Mouse (Mus musculus) thymus, postnatal 10 days (tissue): ENCODE measurements around the gene Chit1.

ENCODE experiments used
- DNase-seq, 2 experiments: peaks; one replicate each; pipeline ENCODE4 v3.0.0; 2021; ENCODE audit warnings: low spot score in 2 of 2

The Chit1 gene

DNA sequence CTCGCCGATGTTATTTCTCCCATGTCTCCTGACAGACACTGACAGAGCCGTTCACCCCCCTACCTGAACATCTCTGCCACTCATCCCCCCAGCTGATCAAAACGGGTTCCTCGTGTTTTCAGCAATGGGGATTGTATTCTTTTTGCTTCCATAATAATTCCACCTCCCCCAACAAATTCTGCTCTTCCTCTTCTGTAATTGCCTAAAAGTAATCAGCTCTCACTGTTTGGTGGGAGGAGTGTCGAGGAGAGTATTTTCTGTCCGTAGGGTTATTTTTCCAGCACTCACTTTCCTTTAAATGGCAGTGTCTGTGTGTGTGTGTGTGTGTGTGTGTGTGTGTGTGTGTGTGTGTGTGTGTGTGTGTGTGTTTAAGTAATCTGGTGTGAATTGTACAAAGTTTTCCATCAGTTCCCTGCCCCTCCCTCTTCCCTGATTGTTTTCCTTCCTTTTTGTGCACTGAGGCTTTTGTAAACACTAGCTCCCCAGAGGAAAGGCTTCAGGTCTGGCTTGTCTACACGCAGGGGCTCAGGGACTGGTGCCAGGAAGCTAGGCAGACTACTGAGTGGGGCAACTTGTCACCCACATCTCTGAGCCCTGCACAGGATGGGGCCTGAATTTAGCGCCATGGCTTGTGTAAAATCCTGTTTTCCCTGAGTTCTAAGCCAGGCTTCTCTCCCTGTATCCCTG lies 31.4 kb upstream of the Chit1 start:
- no peak for DNase-seq

GRCm38 (mm10) chr1:134080406-134080805 lies 30.6 kb upstream of the Chit1 start:
- no peak for DNase-seq

DNA sequence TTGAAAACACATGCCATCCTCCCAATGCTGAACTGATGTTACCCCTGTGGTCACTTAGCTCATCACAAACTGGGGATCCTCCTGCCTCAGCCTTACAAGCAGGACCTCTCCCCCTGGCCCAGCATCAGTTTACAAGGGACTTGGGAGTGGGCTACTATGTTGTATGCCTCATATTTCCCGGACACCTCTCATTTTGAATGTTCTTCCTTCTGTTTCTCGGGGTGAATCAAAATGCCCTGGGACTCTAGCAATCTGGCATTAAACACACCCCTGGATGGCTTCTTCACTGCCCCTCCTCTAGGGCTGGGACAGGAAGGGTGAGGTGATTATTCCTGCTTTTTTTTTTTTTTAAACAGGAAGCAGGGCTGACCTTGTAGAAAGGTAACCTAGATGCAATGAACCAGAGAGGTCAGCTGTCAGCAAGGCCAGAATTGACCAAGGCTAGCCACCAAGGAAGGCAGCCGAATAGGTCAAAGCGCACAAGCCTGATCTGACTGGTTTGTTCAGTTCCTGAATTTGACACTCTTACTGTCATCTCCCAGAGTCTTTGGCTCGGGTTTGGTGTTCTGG lies 30.1 kb upstream of the Chit1 start:
- no peak for DNase-seq

DNA sequence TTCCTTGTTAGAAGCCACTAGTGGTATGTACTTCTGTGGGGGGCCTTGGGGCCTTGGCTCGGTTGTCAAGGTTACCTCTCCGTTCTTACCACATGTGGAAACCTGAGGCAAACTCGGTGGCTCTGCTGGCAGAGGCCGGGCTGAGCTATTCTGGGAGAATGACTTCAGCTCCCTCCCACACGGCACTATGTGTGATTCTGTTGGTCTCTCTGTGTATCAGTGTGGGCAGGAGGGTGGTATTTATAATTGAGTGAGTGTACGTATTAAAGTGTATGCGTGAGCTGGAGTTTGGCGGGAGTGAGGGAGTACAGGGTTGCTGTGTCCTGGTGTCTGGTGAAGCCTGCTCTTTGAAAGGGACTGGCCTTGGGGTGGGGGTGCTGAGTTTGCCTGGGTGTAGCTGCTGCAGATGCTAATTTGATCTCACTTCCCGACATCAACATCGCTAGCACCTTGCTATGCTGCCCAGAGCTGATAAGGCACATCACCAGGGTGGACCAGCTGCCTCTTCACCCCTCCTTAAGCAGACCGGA lies 28.0 kb upstream of the Chit1 start:
- peak in 1 of 2 experiments; percentile 27 for DNase-seq

DNA sequence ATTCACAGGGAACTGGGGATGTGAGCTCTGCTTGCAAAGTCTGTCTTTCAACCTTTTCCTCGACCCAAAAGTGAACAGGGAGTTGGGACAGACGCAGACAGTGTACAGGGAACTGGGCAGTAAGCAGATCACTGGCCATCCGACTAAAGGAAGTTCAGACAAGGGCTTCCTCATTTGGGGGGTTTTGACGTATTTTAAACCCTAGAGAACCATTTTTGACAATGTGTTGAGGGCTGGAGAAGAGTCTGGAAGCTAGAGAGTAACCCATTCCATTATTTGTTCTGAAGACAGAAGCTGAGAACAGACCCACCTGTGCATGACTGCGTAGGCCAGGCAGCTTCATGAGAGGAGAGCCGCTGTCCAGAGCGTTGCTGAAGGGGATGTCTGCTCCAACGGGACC lies 27.4 kb upstream of the Chit1 start:
- DNase-seq: no peak

DNA sequence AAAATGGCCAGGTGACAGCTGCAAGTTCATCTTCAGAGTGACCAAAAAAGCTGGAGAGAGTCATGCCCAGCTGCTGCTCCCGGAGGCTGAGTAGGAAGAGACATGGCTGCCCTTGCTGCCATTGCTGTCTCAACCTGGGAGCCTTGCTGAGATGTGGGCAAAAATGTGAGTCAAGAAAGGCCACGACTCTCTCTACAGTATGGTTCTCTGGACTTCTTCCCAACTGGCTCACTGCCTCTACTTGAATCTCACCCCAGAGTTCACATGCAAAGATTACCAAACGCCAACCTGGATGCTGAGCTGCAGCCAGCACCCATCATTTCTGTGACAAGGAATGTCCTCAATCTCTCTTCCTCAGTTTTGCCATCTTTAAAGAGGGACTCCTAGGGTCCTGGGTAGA lies 26.9 kb upstream of the Chit1 start:
- DNase-seq: no peak

GRCm38 (mm10) chr1:134086017-134086416 lies 25.0 kb upstream of the Chit1 start:
- DNase-seq: no peak

- no peak for DNase-seq
These were observed 24.1 kb upstream of the Chit1 start for GRCm38 (mm10) chr1:134086811-134087398.

GRCm38 (mm10) chr1:134089074-134089473 lies 22.0 kb upstream of the Chit1 start:
- DNase-seq: no peak

DNA sequence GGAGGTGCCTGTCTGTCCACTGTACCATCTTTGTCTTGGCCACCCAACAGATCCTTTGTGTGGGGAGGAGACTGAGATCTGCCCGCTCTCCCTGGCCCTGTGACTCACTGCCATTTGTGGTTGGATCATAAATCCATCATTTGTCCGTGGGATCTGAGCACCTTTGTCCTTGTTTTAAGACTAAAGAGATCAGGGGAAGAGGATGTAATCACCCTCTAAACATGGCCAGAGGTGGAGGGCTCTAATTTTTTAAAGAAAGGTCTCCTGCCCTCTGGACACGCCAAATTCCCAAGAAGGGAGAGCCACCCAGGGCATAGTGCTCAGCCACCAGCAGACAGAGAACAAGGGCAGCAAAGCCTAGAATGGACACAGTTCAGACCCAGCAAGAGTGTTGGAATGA lies 19.2 kb upstream of the Chit1 start:
- DNase-seq: no peak

- no peak for DNase-seq
These were observed 18.7 kb upstream of the Chit1 start for GRCm38 (mm10) chr1:134092368-134092767.

DNA sequence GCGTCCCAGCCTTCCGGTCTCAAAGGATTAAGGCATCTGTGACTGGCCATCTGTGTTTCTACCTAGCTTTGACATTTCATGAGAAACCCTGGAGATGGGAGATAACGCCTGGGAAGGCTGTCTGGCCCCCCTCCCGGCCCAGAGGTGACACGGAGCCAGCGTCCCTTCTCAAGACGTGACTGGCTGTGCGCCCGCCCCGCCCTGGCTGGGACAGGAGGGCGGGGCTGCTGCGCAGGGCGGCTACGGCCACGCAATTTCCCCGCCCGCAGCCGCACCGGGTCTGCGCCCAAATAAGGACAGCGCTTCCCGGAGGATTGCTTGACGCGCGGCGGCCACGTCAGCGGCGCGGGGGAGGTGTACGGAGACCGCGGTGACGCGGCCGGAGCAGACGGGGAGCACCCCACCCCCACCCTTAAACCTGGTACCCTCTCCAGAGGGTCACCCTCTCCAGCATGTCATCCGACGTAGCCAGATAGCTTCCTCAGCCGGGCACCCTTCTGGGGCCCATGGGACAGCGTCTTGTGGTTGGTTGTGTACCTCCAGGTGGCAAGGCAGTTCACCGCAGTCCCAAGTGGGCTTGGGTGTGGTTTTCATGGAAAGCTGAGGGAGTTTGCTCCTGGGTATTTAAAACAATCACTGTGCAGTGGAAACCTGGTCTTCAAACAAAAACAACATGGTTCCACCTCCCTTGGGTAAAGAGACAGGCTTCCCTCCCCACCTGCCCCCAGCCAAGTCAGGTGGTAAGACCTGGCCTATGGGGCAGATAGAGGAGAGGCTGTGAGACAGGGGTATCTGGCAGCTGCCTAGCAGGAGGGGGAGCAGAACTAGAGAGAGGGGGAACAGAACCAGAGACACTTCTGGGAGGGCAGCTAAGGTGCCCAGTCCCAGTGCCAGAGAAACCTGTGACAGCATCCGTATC lies 17.9 kb upstream of the Chit1 start:
- peak; percentile 78 to 79 for DNase-seq

- DNase-seq: no peak
These were observed 17.1 kb upstream of the Chit1 start for GRCm38 (mm10) chr1:134093771-134094526.

DNA sequence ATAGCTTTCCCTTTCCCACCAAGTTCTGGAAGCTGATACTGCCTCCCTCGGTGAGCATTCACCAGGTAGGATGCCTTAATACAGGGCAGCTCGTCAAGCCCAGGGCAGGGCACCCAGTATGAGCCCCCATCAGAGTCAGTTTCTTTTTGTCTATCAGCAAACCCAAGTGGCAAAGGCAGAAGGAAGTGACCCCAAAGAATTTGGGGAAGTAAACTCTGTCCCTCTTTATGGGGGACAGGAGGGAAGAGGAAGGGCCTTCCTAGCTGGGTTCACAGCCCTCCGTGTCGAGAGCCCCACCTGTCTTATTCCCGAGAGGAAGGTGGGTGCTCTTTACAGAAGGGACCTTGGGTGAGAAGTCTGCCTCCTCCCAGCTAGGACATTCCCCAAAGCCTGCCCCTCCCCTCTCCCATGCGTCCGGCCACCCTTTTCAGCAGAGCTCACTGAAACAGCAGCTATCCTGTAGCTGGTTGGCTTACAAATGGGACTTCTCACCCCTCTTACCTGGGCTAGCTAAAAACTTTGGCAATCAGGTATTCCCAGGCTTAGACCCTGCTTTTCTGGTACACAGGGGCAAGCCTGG lies 15.9 kb upstream of the Chit1 start:
- no peak for DNase-seq

DNA sequence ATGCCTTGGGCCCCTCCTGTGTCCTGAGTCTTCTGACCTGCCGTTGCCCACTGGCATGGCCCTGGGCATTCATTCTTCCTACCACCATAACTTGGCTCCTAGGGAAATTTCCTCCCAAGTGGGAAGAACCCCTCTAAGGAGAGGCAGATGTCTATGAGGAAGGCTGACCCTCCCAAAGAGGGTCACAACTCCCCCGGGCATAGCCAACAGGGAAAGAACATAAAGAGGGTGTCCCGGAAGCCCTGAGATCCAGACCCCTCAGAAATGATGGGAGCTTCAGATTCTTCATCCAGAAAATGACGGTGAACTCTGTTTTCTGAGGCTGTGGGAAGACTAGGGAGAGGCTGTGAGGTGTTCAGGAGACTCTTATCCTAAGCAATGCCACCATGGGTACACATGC lies 15.3 kb upstream of the Chit1 start:
- no peak for DNase-seq

- DNase-seq: no peak
These were observed 14.6 kb upstream of the Chit1 start for GRCm38 (mm10) chr1:134096264-134096934.

DNA sequence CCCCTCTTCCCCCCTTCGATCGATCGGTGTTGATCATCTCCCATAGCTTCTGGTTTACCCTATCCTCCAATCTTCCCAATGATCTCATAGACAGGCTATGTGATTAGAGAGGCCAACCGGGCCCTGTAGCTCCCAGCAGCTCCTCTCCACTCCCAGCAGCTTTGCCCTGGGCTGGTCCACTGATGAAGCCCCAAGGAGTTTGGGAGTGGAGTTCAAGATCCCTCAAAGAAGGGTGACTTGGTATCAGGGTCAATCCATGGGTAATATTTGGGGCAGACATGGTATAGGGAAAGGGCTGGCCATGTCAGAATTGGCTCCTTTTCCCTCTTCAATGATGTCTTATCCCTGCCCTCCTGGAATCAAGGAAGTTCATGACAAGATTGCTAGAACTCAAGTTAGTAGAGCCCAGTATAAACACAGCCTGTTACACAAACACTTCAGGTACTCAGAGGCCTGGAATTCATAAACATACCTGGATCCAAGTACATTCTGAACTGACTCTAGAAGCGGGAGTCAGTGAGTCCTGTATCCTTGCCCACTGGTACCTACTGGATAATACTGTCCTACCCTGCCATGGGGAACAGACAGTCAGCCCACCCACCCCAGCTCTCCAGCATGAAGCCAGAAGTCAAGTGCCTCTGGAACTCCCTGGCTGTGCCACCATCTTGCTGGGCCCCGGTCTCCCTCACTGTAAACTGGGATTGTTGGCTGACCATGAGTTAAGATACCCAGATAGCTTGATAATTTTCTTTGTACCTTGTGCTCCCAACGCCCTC lies 13.8 kb upstream of the Chit1 start:
- DNase-seq: no peak

GRCm38 (mm10) chr1:134097956-134098725 lies 12.9 kb upstream of the Chit1 start:
- DNase-seq: no peak
